Mouse (Mus musculus) olfactory bulb, adult 2 months (tissue): ENCODE results near the gene Trim5.

ENCODE experiments used
- CTCF ChIP-seq: fragments of 200-500 bp; IDR thresholded peaks from 2 replicates; pipeline ENCODE4 v1.5.1; 2012; ENCODE audit warnings: low read depth, mild to moderate bottlenecking, low read length, moderate library complexity; ENCODE audit not compliant: insufficient read depth
- POLR2A ChIP-seq: fragments of 200-500 bp; IDR thresholded peaks from 2 replicates; pipeline ENCODE4 v1.6.1; 2012; ENCODE audit warnings: mild to moderate bottlenecking, low read depth, low read length, moderate library complexity; ENCODE audit not compliant: insufficient read depth

DNA sequence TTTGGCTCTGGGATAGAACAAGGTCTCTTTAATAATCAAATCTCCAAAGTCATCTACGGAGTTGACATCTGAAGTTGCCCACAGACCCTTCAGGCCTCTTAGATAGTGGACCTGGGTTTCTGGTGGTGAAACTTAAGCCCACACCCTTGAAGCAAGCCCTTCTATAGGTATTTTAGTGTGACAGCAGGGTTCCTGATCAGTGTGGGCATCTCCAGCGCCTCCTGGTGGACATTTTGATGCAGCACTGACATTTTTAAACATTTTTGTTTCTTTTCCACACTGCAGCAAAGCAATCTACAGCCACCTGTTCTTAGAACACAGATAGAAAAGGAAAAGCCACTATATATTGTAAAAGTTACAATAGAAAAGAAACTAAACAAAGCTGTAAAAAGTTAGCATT, 56.7 kb downstream of the Trim5 start:
- no peak for TF ChIP-seq CTCF
- TF ChIP-seq POLR2A = no peak
